Mouse (Mus musculus) thymus, adult 18-20 months (tissue): ENCODE results near the gene Onecut1.

Source experiments
- DNase-seq, 2 experiments: peaks; one replicate each; pipeline ENCODE4 v3.0.0; 2022; ENCODE audit warnings: mixed read lengths in 2 of 2

Onecut1 gene

GRCm38 (mm10) chr9:74861561-74861980 lies at the start of gene Onecut1:
Onecut1 (plus strand) TSS chr9:74861921.
- no peak for DNase-seq

DNA sequence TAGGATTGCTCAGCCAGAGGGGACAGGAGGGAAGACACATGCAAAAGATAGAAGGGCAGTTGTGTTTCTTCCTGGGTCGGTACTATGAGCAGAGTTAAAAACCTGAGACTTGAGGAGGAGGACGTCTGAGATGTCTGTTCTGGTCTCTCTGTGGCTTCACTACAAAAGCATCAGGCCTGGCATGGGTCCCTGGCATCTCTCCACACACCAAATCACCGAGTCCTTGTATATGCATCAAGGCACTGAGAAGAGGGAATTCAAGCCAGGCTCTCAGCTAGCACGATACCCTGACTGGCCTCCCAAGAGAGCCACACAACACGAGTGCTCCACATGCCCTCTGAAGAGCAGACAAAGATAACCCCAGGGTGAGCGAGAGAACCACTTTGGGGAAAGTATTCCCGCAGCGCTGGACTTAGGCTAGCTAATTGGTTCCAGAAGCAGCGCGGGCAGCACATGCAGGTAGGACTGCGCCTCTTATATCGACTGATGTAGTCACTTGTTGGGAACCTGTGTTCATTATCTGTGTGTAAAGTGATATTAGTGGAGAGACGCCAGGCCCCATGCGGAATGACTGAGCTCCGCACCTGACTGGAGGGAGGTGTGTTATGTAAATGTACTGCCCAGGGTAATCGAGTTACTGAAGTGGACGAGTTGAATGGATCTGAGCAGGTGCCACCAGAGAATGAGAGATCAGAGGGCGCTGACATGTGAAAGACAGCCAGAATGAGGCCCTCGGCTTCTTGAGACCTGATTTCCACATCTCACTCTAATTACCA lies 41.8 kb upstream of the Onecut1 start:
- no peak for DNase-seq

- DNase-seq = no peak
Observed at GRCm38 (mm10) chr9:74825102-74825501, 36.6 kb upstream of the Onecut1 start.

- no peak for DNase-seq
Observed at GRCm38 (mm10) chr9:74829206-74829605, 32.5 kb upstream of the Onecut1 start.

DNA sequence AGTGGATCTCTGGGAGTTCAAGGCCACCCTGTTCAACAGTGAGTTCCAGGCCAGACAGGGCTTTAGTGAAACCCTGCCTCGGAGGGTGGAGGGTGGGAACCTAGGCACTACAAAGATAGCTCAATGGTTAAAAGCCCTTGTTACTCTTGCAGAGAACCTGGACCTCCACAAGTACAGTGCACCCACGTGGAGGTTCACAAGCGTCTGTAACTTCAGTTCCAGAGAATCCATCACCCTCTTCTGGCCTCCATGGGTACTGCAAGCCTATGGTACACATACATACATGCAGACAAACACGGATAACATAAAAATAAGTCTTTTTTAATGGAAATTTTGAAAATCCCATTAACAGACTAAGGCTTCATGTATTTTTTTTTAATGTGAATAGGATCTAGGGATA lies 18.8 kb upstream of the Onecut1 start:
- no peak for DNase-seq

DNA sequence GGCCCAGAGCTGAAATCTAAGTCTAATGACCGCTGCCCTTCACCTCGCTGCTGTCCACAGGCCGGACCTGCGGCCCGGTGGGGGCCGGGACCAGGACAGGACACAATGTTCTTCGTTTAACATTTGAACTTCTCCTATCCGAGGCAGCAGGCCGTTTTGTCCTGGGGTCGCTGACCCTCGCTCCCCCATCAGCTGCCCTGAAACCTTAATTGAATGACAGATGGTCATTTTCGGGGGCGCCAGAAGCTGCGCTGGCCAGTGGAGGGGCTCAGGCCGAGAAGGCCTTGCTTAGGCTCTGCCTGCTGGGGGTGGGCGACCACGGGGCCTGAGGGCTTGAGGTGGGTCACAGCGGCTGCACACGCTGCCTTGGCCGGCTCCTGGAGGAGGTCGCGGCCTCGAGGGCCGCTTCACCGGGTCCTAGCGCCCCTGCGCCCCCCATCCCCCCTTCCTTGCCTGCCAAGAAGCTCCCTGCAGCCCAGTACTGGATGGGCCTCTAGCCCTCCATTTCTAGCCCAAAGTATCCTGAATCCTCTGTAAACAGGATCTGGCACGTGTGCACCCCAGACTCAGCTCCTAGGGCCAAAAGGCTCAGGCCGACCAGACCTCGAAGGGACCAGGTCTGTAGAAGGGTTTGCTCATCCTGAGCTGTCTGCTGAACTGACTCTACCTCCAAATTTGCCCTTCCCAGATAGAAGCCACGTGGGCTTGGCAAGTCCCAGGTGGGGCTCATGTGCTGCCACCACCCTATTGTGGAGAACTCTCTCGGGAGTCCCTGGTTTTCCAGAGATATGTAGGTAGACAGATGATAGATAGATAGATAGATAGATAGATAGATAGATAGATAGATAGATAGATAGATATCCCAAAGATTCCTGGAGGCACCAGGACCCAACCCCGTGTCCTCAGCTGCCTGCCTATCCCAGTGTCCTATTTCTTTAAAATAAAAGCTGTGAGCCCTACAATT lies 14.6 kb upstream of the Onecut1 start:
- DNase-seq = no peak

DNA sequence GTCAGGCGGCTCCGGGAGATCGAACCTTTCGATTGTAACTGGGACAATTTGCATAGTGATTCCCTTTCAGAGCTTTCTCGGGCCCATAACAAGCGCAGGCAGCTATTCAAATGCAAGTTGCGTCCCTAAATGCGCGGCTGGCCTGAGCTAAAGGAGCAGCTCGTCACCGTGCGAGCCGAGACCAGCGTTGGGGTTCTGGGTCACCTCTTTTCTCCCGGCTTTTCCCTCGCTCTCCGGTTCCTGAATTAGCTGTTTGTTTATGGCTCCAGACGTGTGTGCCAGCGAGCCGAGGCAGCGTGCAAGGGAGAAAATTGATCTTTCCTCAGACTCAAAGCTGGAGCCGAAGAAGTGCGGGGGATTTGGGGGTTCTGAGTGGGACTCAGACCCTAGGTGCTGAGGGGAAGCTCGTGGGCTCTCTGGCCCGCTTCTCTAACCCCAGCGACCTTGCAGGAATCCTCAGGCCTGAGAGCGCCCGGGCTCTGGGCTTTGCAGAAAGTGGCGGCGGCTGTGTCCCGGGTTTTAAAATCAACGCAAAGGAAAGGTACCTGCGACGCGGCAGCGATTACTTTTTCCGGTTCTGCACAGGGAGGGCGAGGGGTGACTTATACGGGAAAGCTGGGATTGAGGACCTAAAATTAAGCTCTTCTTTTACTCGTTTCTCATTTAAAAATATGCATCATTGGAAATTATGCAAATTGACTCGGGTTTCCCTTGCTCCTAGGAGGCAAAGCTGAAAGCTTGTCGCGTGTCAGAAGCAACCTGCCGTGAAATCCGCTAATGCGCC lies 13.1 kb upstream of the Onecut1 start:
- no peak for DNase-seq

DNA sequence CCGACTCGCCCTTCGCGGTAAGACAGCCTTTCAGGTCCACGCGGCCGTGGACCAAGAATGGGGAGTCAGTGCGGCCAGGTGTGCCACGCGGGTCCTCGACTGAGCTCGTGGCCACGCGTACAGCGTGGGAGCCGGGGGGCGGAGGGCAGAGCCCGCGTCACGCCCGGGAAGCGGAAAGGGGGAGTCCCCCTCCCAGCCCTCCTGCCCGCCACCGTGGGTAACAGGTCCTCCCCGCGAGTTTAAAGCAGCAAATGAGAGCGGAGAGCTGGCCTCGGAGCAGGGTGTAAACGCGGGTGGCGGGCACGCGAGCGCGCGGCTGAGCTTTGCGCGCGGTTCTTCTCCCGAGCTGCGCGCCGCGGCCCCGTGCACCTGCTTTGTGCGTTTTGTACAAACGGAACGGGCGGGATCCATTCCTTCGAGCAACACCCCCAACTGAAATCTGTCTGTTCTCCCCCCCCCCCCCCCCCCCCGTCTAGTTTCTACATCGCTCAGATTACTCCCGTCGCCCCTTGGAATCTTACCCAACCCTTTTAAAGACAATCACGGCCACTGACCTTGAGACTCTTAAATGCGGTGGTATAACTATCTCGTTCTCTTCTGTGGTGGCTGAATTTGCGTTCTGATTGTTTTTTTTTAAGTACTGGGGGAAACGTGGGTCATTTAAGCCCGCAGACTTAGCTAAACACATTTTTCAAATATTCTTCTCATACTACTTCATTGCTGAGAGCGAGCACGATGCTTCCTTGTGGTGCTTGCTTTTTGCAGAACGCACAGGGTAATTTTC lies 12.3 kb upstream of the Onecut1 start:
- no peak for DNase-seq

DNA sequence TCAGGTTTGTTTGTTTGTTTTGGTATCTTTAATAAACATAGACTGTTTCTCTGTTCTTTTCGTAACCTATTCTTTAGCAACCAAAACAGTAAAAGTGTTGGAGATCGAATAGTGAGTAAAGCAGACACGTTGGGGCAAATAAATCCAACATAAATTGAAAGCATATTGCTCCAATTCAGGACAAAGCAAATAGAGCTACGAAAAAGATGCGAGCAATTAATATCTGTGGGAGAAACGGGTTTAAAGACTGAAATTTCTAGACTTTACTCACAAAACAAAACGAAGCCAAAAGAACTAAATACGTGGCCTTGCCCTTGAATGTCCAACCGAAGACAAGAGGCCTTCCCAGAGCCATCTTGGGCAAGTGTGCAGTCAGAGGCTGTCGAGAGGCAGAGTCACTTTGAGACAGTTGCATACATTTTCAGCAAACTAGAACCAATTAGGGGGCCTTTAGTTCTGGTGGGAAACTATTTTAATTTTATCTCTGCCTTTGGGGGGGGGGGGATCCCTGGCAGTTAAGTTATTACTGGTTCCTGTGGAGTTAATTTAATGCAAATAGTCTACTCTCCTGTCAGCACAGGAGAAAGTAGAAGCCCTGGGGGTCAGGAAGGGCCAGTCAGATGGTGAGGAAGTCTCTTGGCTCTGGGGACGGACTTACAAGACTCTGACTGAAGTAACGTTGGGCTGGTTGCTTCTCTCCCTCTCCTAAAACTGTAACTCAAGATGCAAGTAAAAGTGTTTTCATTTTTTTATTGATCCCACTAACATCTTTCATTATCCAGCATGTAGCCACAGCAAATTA lies 11.5 kb upstream of the Onecut1 start:
- no peak for DNase-seq

GRCm38 (mm10) chr9:74850781-74851145 lies 11.0 kb upstream of the Onecut1 start:
- no peak for DNase-seq

DNA sequence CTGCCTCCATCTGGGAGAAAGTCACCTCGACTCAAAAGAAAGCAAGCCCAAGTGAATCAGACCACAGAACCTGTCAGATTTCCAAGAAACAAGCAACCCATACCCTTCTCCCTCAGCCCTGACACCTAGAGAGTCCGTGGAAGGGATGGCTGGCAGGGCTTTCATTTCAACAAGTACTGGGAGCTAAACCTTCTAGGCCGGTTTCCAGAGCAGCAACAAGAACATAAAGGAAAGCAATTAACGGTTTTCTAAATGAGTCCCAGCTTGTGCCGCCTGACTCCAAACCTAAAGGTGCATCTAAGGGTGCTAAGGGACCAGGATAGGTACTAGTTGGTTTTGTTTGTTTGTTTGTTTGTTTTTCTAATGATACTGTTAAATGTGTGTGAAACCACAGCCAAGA lies 10.1 kb upstream of the Onecut1 start:
- no peak for DNase-seq

DNA sequence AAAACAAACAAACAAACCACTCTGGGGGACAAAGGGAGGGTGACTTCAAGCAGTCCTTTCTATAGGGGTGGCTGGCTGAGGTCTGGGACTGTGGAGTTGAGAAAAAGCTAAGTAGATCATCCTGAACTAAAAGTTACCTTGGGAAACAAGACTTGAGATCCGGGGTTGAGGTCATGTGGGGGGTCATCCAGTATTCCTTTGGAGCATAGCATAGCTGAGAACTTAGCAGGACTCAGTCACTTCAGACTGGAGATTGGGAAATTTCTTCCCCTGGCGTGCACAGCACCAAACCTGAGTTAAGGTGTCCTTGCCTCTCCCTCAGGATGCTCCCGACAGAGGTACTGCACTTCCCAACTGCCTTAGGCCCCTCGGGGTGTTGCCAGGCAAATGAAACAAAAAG lies 9.4 kb upstream of the Onecut1 start:
- DNase-seq = no peak

- DNase-seq = no peak
Observed at GRCm38 (mm10) chr9:74853191-74854072, 8.3 kb upstream of the Onecut1 start.

DNA sequence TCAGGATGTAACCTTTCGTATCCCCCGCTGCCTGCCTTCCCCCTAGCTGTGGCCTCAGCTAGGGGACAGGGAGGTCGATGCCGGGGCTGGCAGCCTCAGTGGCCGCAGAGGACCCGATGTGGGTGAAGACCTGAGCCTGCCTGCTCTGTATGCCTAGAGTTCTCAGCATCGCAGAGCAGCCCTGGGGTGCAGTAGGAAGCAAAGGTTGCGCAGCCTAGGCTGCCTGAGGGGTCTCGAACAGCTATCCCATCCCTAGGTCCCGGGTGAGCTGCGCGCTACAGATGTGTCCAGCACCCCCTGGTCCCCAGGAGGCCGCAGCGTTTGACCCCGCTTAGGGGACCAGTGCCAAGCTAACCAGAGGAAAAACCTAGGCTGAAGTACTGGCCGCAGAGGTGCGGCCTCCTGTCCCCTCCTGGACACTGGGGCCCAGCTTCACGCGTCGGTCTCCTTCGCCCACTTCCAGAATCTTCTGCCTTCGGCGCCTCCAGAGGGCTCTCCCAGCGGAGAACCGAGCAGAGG lies 7.6 kb upstream of the Onecut1 start:
- DNase-seq = no peak

- DNase-seq = no peak
Observed at GRCm38 (mm10) chr9:74855446-74855845, 6.3 kb upstream of the Onecut1 start.

DNA sequence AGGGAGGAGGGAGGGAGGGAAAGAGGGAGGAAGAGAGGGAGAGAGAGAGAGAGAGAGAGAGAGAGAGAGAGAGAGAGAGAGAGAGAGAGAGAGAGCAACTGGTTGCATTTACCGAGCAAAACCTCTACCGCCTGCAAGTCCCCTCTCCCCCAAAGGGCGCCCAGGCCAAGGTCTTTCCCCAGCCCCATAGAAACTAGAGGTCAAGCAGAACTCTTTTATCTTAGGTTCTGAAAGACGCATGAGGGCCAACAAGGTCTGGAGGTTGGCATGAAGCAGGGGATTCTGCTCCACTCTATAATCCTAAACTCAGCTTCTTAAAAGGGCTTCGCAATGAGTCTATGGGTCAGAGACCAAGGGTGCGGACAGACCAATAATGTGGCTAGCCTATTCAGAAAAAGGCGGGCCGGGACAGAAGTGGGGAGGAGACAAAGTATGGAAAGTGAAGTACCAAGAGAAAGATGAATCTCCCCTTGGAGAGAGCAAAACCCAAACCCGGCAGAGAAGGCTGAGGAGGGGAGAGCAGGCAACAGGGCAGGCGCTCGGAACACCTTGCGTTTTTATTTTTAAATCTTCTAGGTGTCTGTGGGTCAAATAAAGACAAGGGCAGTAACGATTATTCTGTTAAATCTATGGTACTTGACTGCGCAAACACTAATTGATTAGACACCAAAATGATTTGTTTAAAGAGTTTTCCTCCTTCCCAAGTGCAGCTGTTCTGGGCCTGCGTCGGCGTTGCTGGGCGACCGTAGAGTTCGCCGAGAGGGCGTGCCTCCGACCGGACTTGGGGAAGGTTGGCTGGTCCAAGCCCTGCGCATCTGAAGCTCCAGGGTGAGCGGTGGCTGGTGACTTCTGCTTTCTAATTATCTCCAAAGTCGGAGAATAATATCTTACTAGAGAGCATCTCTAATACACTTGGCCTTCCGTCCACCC lies 4.9 kb upstream of the Onecut1 start:
- no peak for DNase-seq

- no peak for DNase-seq
Observed at GRCm38 (mm10) chr9:74857508-74857840, 4.2 kb upstream of the Onecut1 start.

DNA sequence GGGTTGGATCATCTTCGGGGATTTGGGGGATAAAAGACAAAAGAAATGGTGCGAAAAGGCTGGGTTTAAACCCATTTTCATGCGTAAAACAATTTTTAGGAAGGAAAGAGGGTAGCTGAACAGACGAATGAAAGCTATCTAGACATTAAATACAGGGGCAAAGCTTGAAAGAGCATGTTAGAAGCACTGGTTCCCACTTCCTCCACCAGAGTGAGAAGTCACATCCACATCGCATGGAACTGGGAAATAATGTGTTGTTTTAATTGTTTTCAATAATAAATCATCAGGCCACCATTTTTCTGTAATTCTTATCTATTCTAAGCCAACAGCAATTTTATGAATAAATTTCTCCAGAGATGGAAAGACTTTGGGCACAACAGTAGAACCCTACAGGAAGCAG lies 3.6 kb upstream of the Onecut1 start:
- no peak for DNase-seq

- DNase-seq = no peak
Observed at GRCm38 (mm10) chr9:74860461-74860860, 1.3 kb upstream of the Onecut1 start.
